Mouse (Mus musculus) cerebellum, postnatal 25 days (tissue): ENCODE measurements around the gene Sipa1l1.
A peak's percentile ranks its signal among the peaks of the same experiment; 100 is the strongest.
"Not testable (repeated sequence)": the region's sequence is repeated elsewhere in the genome, so short reads cannot be mapped to it uniquely, and the experiment has no call there.

Source experiments
- DNase-seq, 2 experiments: peaks; one replicate each; pipeline ENCODE4 v3.0.0; 2021; ENCODE audit warnings: mixed read lengths in 2 of 2

The Sipa1l1 gene

GRCm38 (mm10) chr12:82486829-82487560, 317.9 kb downstream of the Sipa1l1 start:
- DNase-seq: peak in 1 of 2 experiments; percentile 43

- peak; percentile 23 to 62 for DNase-seq
Measured at GRCm38 (mm10) chr12:82489093-82489492, 320.0 kb downstream of the Sipa1l1 start.

GRCm38 (mm10) chr12:82489621-82490020, 320.5 kb downstream of the Sipa1l1 start:
- DNase-seq: no peak

GRCm38 (mm10) chr12:82492456-82492855, 323.3 kb downstream of the Sipa1l1 start:
- DNase-seq: no peak

GRCm38 (mm10) chr12:82493260-82493659, 324.1 kb downstream of the Sipa1l1 start:
- DNase-seq: not testable (repeated sequence)

- DNase-seq: no peak
Measured at GRCm38 (mm10) chr12:82495936-82496335, 326.8 kb downstream of the Sipa1l1 start.

- DNase-seq: peak; percentile 60 to 77
Measured at GRCm38 (mm10) chr12:82497866-82498631, 328.9 kb downstream of the Sipa1l1 start.

GRCm38 (mm10) chr12:82498701-82499100, 329.6 kb downstream of the Sipa1l1 start:
- no peak for DNase-seq

GRCm38 (mm10) chr12:82499731-82500130, 330.6 kb downstream of the Sipa1l1 start:
- DNase-seq: no peak
